Comparison of ENCODE assay signal across 12 mouse cellular contexts in the genomic region with DNA sequence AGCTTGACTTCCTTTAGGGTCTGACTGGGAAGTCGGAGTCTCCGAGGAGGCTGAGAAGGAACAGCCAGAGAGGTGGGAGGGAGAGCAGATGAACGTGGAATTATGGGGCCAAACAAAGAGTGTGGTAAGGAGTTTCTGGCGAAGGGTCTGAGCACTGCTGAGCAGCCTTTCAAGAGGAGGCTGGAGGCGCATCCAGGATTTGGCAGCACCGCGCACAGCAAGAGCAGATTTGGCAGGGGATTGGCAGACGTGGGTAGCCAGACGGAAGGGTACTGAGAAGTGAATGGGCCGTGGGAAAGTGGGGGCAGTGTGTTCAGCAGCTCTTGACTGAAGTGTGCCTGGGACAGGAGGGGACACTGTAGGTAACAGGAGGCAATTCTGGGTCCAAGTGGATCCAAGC. TPM values are rescaled to one million over a fixed set of nuclear protein-coding genes. Genes with fewer than 3 reads are reported as not detected.
DNase-seq lines count a peak whose midpoint lies in the region; ATAC-seq lines count a peak whose summit lies in the region.
"Had no signal": no experiment of that assay in that cellular context is flagged by ENCODE, and none has a peak within 500 bp of the region (broad histone marks: within the 10 kb centered on the region; RNA-seq: fewer than 3 reads in every experiment).

No protein-coding gene starts in this region.

- H3K4me3 ChIP-seq in midbrain, embryonic 15.5 days, result no peak overlapping the region

- H3K27ac ChIP-seq in midbrain, embryonic 15.5 days, result 0 out of 2 replicates have a peak overlapping the region, but pooled peaks have one; percentile 11

- no peak overlapping the region for H3K9ac ChIP-seq in midbrain, embryonic 15.5 days

- ATAC-seq in midbrain, embryonic 15.5 days (replicated peaks), result no peak

- H3K4me1 ChIP-seq in midbrain, embryonic 15.5 days, result peaks cover 34% of the 10 kb centered on the region

- peak; percentile 79 for DNase-seq in cerebellum, adult 11 months
- peak; percentile 92 for DNase-seq in cerebellum, adult 9-11 months
- peak; percentile 82 to 88 for DNase-seq in layer of hippocampus, adult 18-20 months (ENCODE audit: low spot score in 2 of 2)
- DNase-seq in spleen, adult 18-20 months, result no peak
- DNase-seq in heart, postnatal 4 days, result no peak
- DNase-seq in adrenal gland, adult 2 months, result no peak
- no peak for DNase-seq in gastrocnemius, postnatal 25 days

- WGBS in midbrain, embryonic 15.5 days, result 50% methylated on average over 10 of the region's 10 CpGs

- no peaks in the 10 kb centered on the region for H3K27me3 ChIP-seq in midbrain, embryonic 15.5 days (replicated peaks)

- no peaks in the 10 kb centered on the region for H3K36me3 ChIP-seq in midbrain, embryonic 15.5 days (replicated peaks)

- no peak overlapping the region for H3K4me2 ChIP-seq in midbrain, embryonic 15.5 days

- no peaks in the 10 kb centered on the region for H3K9me3 ChIP-seq in midbrain, embryonic 15.5 days

RNA-seq across cellular contexts. Expression of a gene that starts 18.8 kb away (rescaled TPM):
- total RNA-seq in layer of hippocampus, adult 18-20 months (2021), result not detected
- polyA plus RNA-seq in midbrain, embryonic 15.5 days (2015; fragmentation: Nextera tagmentation; extraction: Ambion mirVana), result not detected in 2 replicates
- not detected for total RNA-seq in heart, postnatal 4 days (2021)
- total RNA-seq in adrenal gland, adult 2 months (2021), result not detected
- not detected in 2 replicates for polyA plus RNA-seq in adrenal gland, adult 2 months (2012; rRNA removed)
- not detected for total RNA-seq in gastrocnemius, postnatal 25 days (2021)
- total RNA-seq: MEL had no signal
- polyA plus RNA-seq: heart, embryonic 16.5 days; neural tube, embryonic 11.5 days; stomach, embryonic 14.5 days had no signal

RNA-seq across cellular contexts. Expression of a gene that starts 56.9 kb away (rescaled TPM):
- 100 to 1,000 TPM; 133 to 142 TPM for total RNA-seq in layer of hippocampus, adult 18-20 months (2021)
- 50.3 and 52.6 TPM in 2 replicates for polyA plus RNA-seq in midbrain, embryonic 15.5 days (2015; fragmentation: Nextera tagmentation; extraction: Ambion mirVana)
- total RNA-seq in heart, postnatal 4 days (2021), result 10 to 100 TPM in 1 of 2 experiments, 1 to 10 TPM in 1; 8.6 to 11.9 TPM
- 10 to 100 TPM; 24.4 to 40.6 TPM for total RNA-seq in adrenal gland, adult 2 months (2021)
- 25.6 and 25.9 TPM in 2 replicates for polyA plus RNA-seq in adrenal gland, adult 2 months (2012; rRNA removed)
- total RNA-seq in gastrocnemius, postnatal 25 days (2021), result 1 to 10 TPM; 1.2 to 2.8 TPM
- total RNA-seq: MEL had no signal

RNA-seq across cellular contexts. Expression of a gene that starts 58.6 kb away (rescaled TPM):
- total RNA-seq in layer of hippocampus, adult 18-20 months (2021), result 1 to 10 TPM in 1 of 2 experiments, under 1 TPM in 1; 0.43 to 1.2 TPM
- polyA plus RNA-seq in midbrain, embryonic 15.5 days (2015; fragmentation: Nextera tagmentation; extraction: Ambion mirVana), result 4.5 and 4.9 TPM in 2 replicates
- 10 to 100 TPM; 87.4 to 98.8 TPM for total RNA-seq in heart, postnatal 4 days (2021)
- total RNA-seq in adrenal gland, adult 2 months (2021), result 10 to 100 TPM; 35.1 to 85.4 TPM
- polyA plus RNA-seq in adrenal gland, adult 2 months (2012; rRNA removed), result 135 and 204 TPM in 2 replicates
- 100 to 1,000 TPM; 203 to 271 TPM for total RNA-seq in gastrocnemius, postnatal 25 days (2021)

Comparison
In these comparisons a context has a peak if more than half of its experiments do, and no peak if none do; other contexts are left out.
1. DNase-seq: peak in cerebellum, adult 11 months (single experiment), cerebellum, adult 9-11 months (single experiment) and layer of hippocampus, adult 18-20 months (2 of 2); none in spleen, adult 18-20 months (0 of 2), heart, postnatal 4 days (single experiment), adrenal gland, adult 2 months (single experiment) and gastrocnemius, postnatal 25 days (single experiment).
2. RNA of a gene that starts 58.6 kb away (total RNA-seq): 203 to 271 TPM in gastrocnemius, postnatal 25 days, 87.4 to 98.8 TPM in heart, postnatal 4 days and 35.1 to 85.4 TPM in adrenal gland, adult 2 months; 0.43 to 1.2 TPM in layer of hippocampus, adult 18-20 months; every median in the first group is over 10 times any median in the second.